Comparison of ENCODE assay signal across 24 mouse cellular contexts in genomic region chr7:141297926-141298650, GRCm38 (mm10). TPM values are rescaled to one million over a fixed set of nuclear protein-coding genes. Genes with fewer than 3 reads are reported as not detected.
DNase-seq lines count a peak whose midpoint lies in the region; ATAC-seq and TF ChIP-seq lines count a peak whose summit lies in the region.
"Had no signal": no experiment of that assay in that cellular context is flagged by ENCODE, and none has a peak within 500 bp of the region (broad histone marks: within the 10 kb centered on the region; RNA-seq: fewer than 3 reads in every experiment).

No protein-coding gene starts in this region.

- TF ChIP-seq POLR2A in CH12.LX (IDR thresholded peaks at IDR 0.05; ENCODE audit: low read depth, low read length) = no peak

- no peaks in the 10 kb centered on the region for H3K9me3 ChIP-seq in CH12.LX (replicated peaks; ENCODE audit: low read length)
- no peaks in the 10 kb centered on the region for H3K9me3 ChIP-seq in liver, embryonic 13.5 days (replicated peaks)
- H3K9me3 ChIP-seq: embryonic facial prominence, embryonic 10.5 days; forebrain, embryonic 13.5 days; heart, embryonic 13.5 days; hindbrain, embryonic 15.5 days had no signal

- no peak overlapping the region for H3K4me3 ChIP-seq in CH12.LX (replicated peaks in 1 of 3; ENCODE audit: low read depth in 2 of 3, low read length in 2 of 3, poor library complexity in 1 of 3)
- H3K4me3 ChIP-seq in liver, embryonic 13.5 days (replicated peaks) = no peak overlapping the region
- H3K4me3 ChIP-seq: embryonic facial prominence, embryonic 10.5 days; forebrain, embryonic 13.5 days; heart, embryonic 13.5 days; hindbrain, embryonic 15.5 days had no signal

- TF ChIP-seq RAD21 in CH12.LX (IDR thresholded peaks at IDR 0.05; ENCODE audit: low read depth, low read length) = no peak

- no peak overlapping the region for H3K27ac ChIP-seq in CH12.LX (ENCODE audit: insufficient read depth, low read depth)
- no peak overlapping the region for H3K27ac ChIP-seq in liver, embryonic 13.5 days
- H3K27ac ChIP-seq: embryonic facial prominence, embryonic 10.5 days; forebrain, embryonic 13.5 days; heart, embryonic 13.5 days; hindbrain, embryonic 15.5 days had no signal

- no peak for TF ChIP-seq CTCF in CH12.LX (conservative IDR thresholded peaks at IDR 0.05 in 1 of 2, IDR thresholded peaks at IDR 0.05 in 1 of 2; ENCODE audit: low read depth in 2 of 2, low read length in 2 of 2)

- H3K4me1 ChIP-seq in CH12.LX (ENCODE audit: control insufficient read depth in 1 of 2, insufficient read depth in 2 of 2) = peaks cover 0 to 10% of the 10 kb centered on the region in 2 experiments; a peak in 2 of 4 replicates
- H3K4me1 ChIP-seq in liver, embryonic 13.5 days (replicated peaks) = peaks cover 26% of the 10 kb centered on the region

- 41% methylated on average over 3 of the region's 3 CpGs for WGBS in liver, embryonic 13.5 days (ENCODE audit: insufficient replicate concordance)

- ATAC-seq in liver, embryonic 13.5 days (ENCODE audit: low read depth) = peak; percentile 70
- ATAC-seq in megakaryocyte progenitor cell, adult 5-6 weeks (replicated peaks; ENCODE audit: poor library complexity) = peak; percentile 67
- no peak for ATAC-seq in monocyte, adult 5-6 weeks (replicated peaks; ENCODE audit: insufficient number of reproducible peaks, low FRiP score, low TSS enrichment, poor library complexity, severe bottlenecking)
- ATAC-seq: CD4-positive, CD25-positive, alpha-beta regulatory T cell, adult 4 months; forebrain, embryonic 13.5 days; forebrain, postnatal 0 days had no signal

- dilution Hi-C loops in CH12.LX (cut with MboI; ENCODE audit: extremely low pct_ligation_motif_present, extremely low pct_unique_long_range_greater_than_20kb, low sequenced_read_pairs) = no loop called here

- in situ Hi-C loops in CH12.LX (cut with MboI; ENCODE audit: low pct_ligation_motif_present, low pct_unique_long_range_greater_than_20kb, low sequenced_read_pairs) = no loop called here

- no peaks in the 10 kb centered on the region for H3K27me3 ChIP-seq in CH12.LX (replicated peaks)
- peaks cover 35% of the 10 kb centered on the region for H3K27me3 ChIP-seq in liver, embryonic 13.5 days

- H3K4me2 ChIP-seq in CH12.LX (ENCODE audit: insufficient read depth, low read depth, poor library complexity, severe bottlenecking) = no peak overlapping the region
- no peak overlapping the region for H3K4me2 ChIP-seq in liver, embryonic 13.5 days
- H3K4me2 ChIP-seq: forebrain, embryonic 13.5 days; heart, embryonic 13.5 days; hindbrain, embryonic 15.5 days had no signal

- DNase-seq in cerebellum, postnatal 10 days = peak; percentile 45 to 54
- no peak for DNase-seq in cerebellum, postnatal 4 days (ENCODE audit: low spot score in 2 of 2)
- DNase-seq in CH12.LX (ENCODE audit: extremely low read depth) = no peak
- no peak for DNase-seq in liver, embryonic 13.5 days
- DNase-seq in urinary bladder, postnatal 4 days (ENCODE audit: low spot score in 2 of 2) = no peak
- DNase-seq: adrenal gland, adult 2 months; adrenal gland, postnatal 25 days; B cell, adult 2 months; cerebellum, adult 2 months; cerebellum, postnatal 36 days; forebrain, postnatal 0 days; gastrocnemius, postnatal 36 days; heart, adult 11 months; heart, postnatal 36 days had no signal

- TF ChIP-seq EP300 in CH12.LX (IDR thresholded peaks at IDR 0.05; ENCODE audit: low read length) = no peak

- no peak overlapping the region for H3K9ac ChIP-seq in CH12.LX (ENCODE audit: insufficient read depth, low read depth)
- no peak overlapping the region for H3K9ac ChIP-seq in liver, embryonic 13.5 days
- H3K9ac ChIP-seq: forebrain, embryonic 13.5 days; forebrain, postnatal 0 days; heart, embryonic 13.5 days; hindbrain, embryonic 15.5 days had no signal

- H3K79me2 ChIP-seq in CH12.LX (replicated peaks; ENCODE audit: control insufficient read depth, extremely low read depth, insufficient read depth, poor library complexity, severe bottlenecking) = no peaks in the 10 kb centered on the region

- peaks cover 31 to 60% of the 10 kb centered on the region in 2 experiments for H3K36me3 ChIP-seq in CH12.LX (replicated peaks in 1 of 2; ENCODE audit: control insufficient read depth in 1 of 2, insufficient read depth in 1 of 2, low read length in 1 of 2)
- peaks cover 44% of the 10 kb centered on the region for H3K36me3 ChIP-seq in liver, embryonic 13.5 days

TF ChIP-seq in CH12.LX, 34 proteins besides CTCF, POLR2A, EP300 and RAD21:
- TF ChIP-seq NELFE (IDR thresholded peaks at IDR 0.05; ENCODE audit: low read depth, low read length) (no peak), ZNF384 (IDR thresholded peaks at IDR 0.05; ENCODE audit: low read depth, low read length) (peak; percentile 30; the same call in 1 of the 2 replicates), UBTF (IDR thresholded peaks at IDR 0.05; ENCODE audit: low read depth, low read length) (no peak)

RNA-seq across cellular contexts. Expression of gene Drd4, which starts 6.3 kb away (rescaled TPM):
- total RNA-seq in CH12.LX (2012; rRNA removed) (not detected in 2 replicates), CH12.LX (2014; rRNA removed) (not detected in 2 replicates)
- polyA plus RNA-seq in CH12.LX (2012; ENCODE audit: insufficient read length, low read depth) = not detected in 2 replicates
- 0.03 TPM in 1 of 2 replicates, not detected in the other for polyA plus RNA-seq in liver, embryonic 13.5 days (2015; fragmentation: Nextera tagmentation; extraction: Ambion mirVana)
- not detected in 2 replicates for total RNA-seq in megakaryocyte progenitor cell, adult 5-6 weeks (2015)
- not detected in 2 replicates for total RNA-seq in megakaryocyte progenitor cell, adult 5-6 weeks (2017)
- not detected in 3 replicates for total RNA-seq in monocyte, adult 5-6 weeks (2017)
- total RNA-seq: adrenal gland, postnatal 25 days; gastrocnemius, adult 18-20 months; gastrocnemius, postnatal 36 days; heart, postnatal 36 days had no signal
- polyA plus RNA-seq: CD4-positive, CD25-positive, alpha-beta regulatory T cell, adult 4 months; heart, embryonic 13.5 days had no signal

RNA-seq across cellular contexts. Expression of gene Sct, which starts 19.2 kb away (rescaled TPM):
- not detected in 2 replicates for total RNA-seq in CH12.LX (2012; rRNA removed)
- total RNA-seq in CH12.LX (2014; rRNA removed) = not detected in 2 replicates
- 0.49 TPM in 1 of 2 replicates, not detected in the other for polyA plus RNA-seq in CH12.LX (2012; ENCODE audit: insufficient read length, low read depth)
- 0.22 TPM in 1 of 2 replicates, not detected in the other for polyA plus RNA-seq in liver, embryonic 13.5 days (2015; fragmentation: Nextera tagmentation; extraction: Ambion mirVana)
- not detected in 2 replicates for total RNA-seq in megakaryocyte progenitor cell, adult 5-6 weeks (2015)
- total RNA-seq in megakaryocyte progenitor cell, adult 5-6 weeks (2017) = not detected in 2 replicates
- not detected in 3 replicates for total RNA-seq in monocyte, adult 5-6 weeks (2017)
- total RNA-seq: adrenal gland, adult 2 months; adrenal gland, postnatal 25 days; forebrain, postnatal 0 days; gastrocnemius, adult 18-20 months; gastrocnemius, postnatal 36 days; heart, postnatal 36 days had no signal
- polyA plus RNA-seq: CD4-positive, CD25-positive, alpha-beta regulatory T cell, adult 4 months had no signal

RNA-seq across cellular contexts. Expression of gene Cdhr5, which starts 21.5 kb away (rescaled TPM):
- 1.0 and 1.9 TPM in 2 replicates for total RNA-seq in CH12.LX (2012; rRNA removed)
- total RNA-seq in CH12.LX (2014; rRNA removed) = 0.31 and 0.35 TPM in 2 replicates
- 3.3 and 3.9 TPM in 2 replicates for polyA plus RNA-seq in CH12.LX (2012; ENCODE audit: insufficient read length, low read depth)
- polyA plus RNA-seq in liver, embryonic 13.5 days (2015; fragmentation: Nextera tagmentation; extraction: Ambion mirVana) = 0.10 and 0.32 TPM in 2 replicates
- total RNA-seq in megakaryocyte progenitor cell, adult 5-6 weeks (2015) = not detected in 2 replicates
- total RNA-seq in megakaryocyte progenitor cell, adult 5-6 weeks (2017) = not detected in 2 replicates
- total RNA-seq in monocyte, adult 5-6 weeks (2017) = not detected in 3 replicates
- total RNA-seq: forebrain, postnatal 0 days; gastrocnemius, adult 18-20 months; heart, postnatal 36 days had no signal
- polyA plus RNA-seq: CD4-positive, CD25-positive, alpha-beta regulatory T cell, adult 4 months; forebrain, embryonic 13.5 days; forebrain, postnatal 0 days; heart, embryonic 13.5 days; heart, postnatal 0 days; hindbrain, embryonic 11.5 days; hindbrain, embryonic 15.5 days had no signal

RNA-seq across cellular contexts. Expression of gene Deaf1, which starts 29.4 kb away (rescaled TPM):
- total RNA-seq in CH12.LX (2012; rRNA removed) (10.0 and 10.7 TPM in 2 replicates), CH12.LX (2014; rRNA removed) (3.5 and 5.7 TPM in 2 replicates)
- 31.6 and 37.7 TPM in 2 replicates for polyA plus RNA-seq in CH12.LX (2012; ENCODE audit: insufficient read length, low read depth)
- 16.3 and 17.1 TPM in 2 replicates for polyA plus RNA-seq in liver, embryonic 13.5 days (2015; fragmentation: Nextera tagmentation; extraction: Ambion mirVana)
- 33.6 and 33.7 TPM in 2 replicates for total RNA-seq in megakaryocyte progenitor cell, adult 5-6 weeks (2015)
- total RNA-seq in megakaryocyte progenitor cell, adult 5-6 weeks (2017) = 19.8 and 23.0 TPM in 2 replicates
- total RNA-seq in monocyte, adult 5-6 weeks (2017) = 10.2 to 21.2 TPM (median 16.0 TPM) in 3 replicates

RNA-seq across cellular contexts. Expression of gene Tmem80, which starts 29.5 kb away (rescaled TPM):
- total RNA-seq in CH12.LX (2012; rRNA removed) (7.4 and 8.5 TPM in 2 replicates), CH12.LX (2014; rRNA removed) (6.4 and 8.3 TPM in 2 replicates)
- polyA plus RNA-seq in CH12.LX (2012; ENCODE audit: insufficient read length, low read depth) = 8.2 and 9.9 TPM in 2 replicates
- 18.2 and 19.6 TPM in 2 replicates for polyA plus RNA-seq in liver, embryonic 13.5 days (2015; fragmentation: Nextera tagmentation; extraction: Ambion mirVana)
- 11.1 and 11.7 TPM in 2 replicates for total RNA-seq in megakaryocyte progenitor cell, adult 5-6 weeks (2015)
- total RNA-seq in megakaryocyte progenitor cell, adult 5-6 weeks (2017) = 9.1 and 9.2 TPM in 2 replicates
- total RNA-seq in monocyte, adult 5-6 weeks (2017) = 2.8 to 16.3 TPM (median 7.1 TPM) in 3 replicates

Comparison
In these comparisons a context has a peak if more than half of its experiments do, and no peak if none do; other contexts are left out.
1. DNase-seq: peak in cerebellum, postnatal 10 days (2 of 2); none in cerebellum, postnatal 4 days (0 of 2), CH12.LX (single experiment), liver, embryonic 13.5 days (single experiment) and urinary bladder, postnatal 4 days (0 of 2).